Mouse (Mus musculus) MEL (cell line): Measurements from ENCODE around the gene Zc3hc1. TPM values are rescaled to one million over a fixed set of nuclear protein-coding genes. Genes with fewer than 3 reads are reported as not detected.

Source experiments
- DNase-seq: peaks from one replicate; pipeline ENCODE4 v3.0.0; 2011; ENCODE audit warnings: low read depth, low spot score
- H3K27ac ChIP-seq: 2 replicates; pipeline ENCODE4 v1.5.1; 2012; ENCODE audit warnings: low read depth, mild to moderate bottlenecking, control low read depth, low read length, moderate library complexity; ENCODE audit not compliant: control insufficient read depth
- H3K27me3 ChIP-seq, 2 experiments: fragments of 150-350 bp in 1 of 2; sonication (generic) in 1 of 2; 2 replicates each; pipeline ENCODE4 v1.6.1; 2012; ENCODE audit warnings: low read length in 2 of 2, mild to moderate bottlenecking in 2 of 2, improper control_type of control experiment in 1 of 2, moderate library complexity in 1 of 2; ENCODE audit not compliant: insufficient read depth in 2 of 2, control insufficient read depth in 1 of 2
- H3K36me3 ChIP-seq, 2 experiments: 2 replicates each; pipeline ENCODE4 v1.6.1; 2012 to 2014; ENCODE audit warnings: low read length in 2 of 2, improper control_type of control experiment in 1 of 2, inconsistent platforms in 1 of 2, mild to moderate bottlenecking in 1 of 2; ENCODE audit not compliant: insufficient read depth in 2 of 2, control insufficient read depth in 1 of 2
- H3K4me1 ChIP-seq, 2 experiments: fragments of 150-350 bp in 1 of 2; sonication (generic) in 1 of 2; 2 replicates each; pipeline ENCODE4 v1.6.1; 2012; ENCODE audit warnings: low read length in 2 of 2, improper control_type of control experiment in 1 of 2, mild to moderate bottlenecking in 1 of 2; ENCODE audit not compliant: insufficient read depth in 2 of 2, control insufficient read depth in 1 of 2
- H3K4me3 ChIP-seq, 2 experiments: fragments of 150-350 bp in 1 of 2; sonication (generic) in 1 of 2; 2 replicates each; pipeline ENCODE4 v1.5.1; 2012; ENCODE audit warnings: low read depth in 2 of 2, low read length in 2 of 2, mild to moderate bottlenecking in 2 of 2, moderate library complexity in 2 of 2, control low read depth in 1 of 2, improper control_type of control experiment in 1 of 2; ENCODE audit not compliant: control insufficient read depth in 1 of 2, insufficient read depth in 1 of 2
- H3K79me2 ChIP-seq: 2 replicates; pipeline ENCODE4 v1.6.1; 2012; ENCODE audit warnings: mild to moderate bottlenecking, low read length, moderate library complexity; ENCODE audit not compliant: control insufficient read depth, poor library complexity, insufficient read depth
- H3K9ac ChIP-seq: 2 replicates; pipeline ENCODE4 v1.6.1; 2012; ENCODE audit warnings: low read depth, mild to moderate bottlenecking, control low read depth, low read length, moderate library complexity; ENCODE audit not compliant: control insufficient read depth, poor library complexity, severe bottlenecking
- H3K9me3 ChIP-seq: fragments of 150-350 bp; sonication (generic); replicated peaks from 2 replicates; pipeline ENCODE4 v1.6.1; 2012; ENCODE audit warnings: mild to moderate bottlenecking, low read length, improper control_type of control experiment, moderate library complexity; ENCODE audit not compliant: insufficient read depth
- CHD1 ChIP-seq: IDR thresholded peaks from 2 replicates; pipeline ENCODE4 v1.6.1; 2012; ENCODE audit warnings: low read depth, mild to moderate bottlenecking, inconsistent platforms, low read length, improper control_type of control experiment
- CTCF ChIP-seq, 3 experiments: IDR thresholded peaks in 2 of 3; conservative IDR thresholded peaks in 1 of 3; 2 replicates each; pipeline ENCODE4 v1.5.1; 2011 to 2012; ENCODE audit warnings: low read length in 3 of 3, low read depth in 2 of 3, mild to moderate bottlenecking in 2 of 3, improper control_type of control experiment in 1 of 3, inconsistent platforms in 1 of 3, mixed read lengths in 1 of 3, moderate library complexity in 1 of 3; ENCODE audit not compliant: control insufficient read depth in 1 of 3, insufficient read depth in 1 of 3, poor library complexity in 1 of 3, severe bottlenecking in 1 of 3
- E2F4 ChIP-seq: IDR thresholded peaks from 2 replicates; pipeline ENCODE4 v1.6.1; 2011; ENCODE audit warnings: low read depth, low read length, improper control_type of control experiment, borderline replicate concordance
- EP300 ChIP-seq, 2 experiments: IDR thresholded peaks; 2 replicates each; pipeline ENCODE4 v1.6.1; 2011; ENCODE audit warnings: improper control_type of control experiment in 2 of 2, low read length in 2 of 2, low read depth in 1 of 2, mild to moderate bottlenecking in 1 of 2
- GATA1 ChIP-seq: IDR thresholded peaks from 2 replicates; pipeline ENCODE4 v1.6.1; 2011; ENCODE audit warnings: low read depth, low read length, improper control_type of control experiment
- JUND ChIP-seq: IDR thresholded peaks from 2 replicates; pipeline ENCODE4 v1.6.1; 2011; ENCODE audit warnings: low read depth, mild to moderate bottlenecking, improper control_type of control experiment, low read length
- MAX ChIP-seq: IDR thresholded peaks from 2 replicates; pipeline ENCODE4 v1.6.1; 2011; ENCODE audit warnings: low read length, improper control_type of control experiment
- MEF2A ChIP-seq: IDR thresholded peaks from 2 replicates; pipeline ENCODE4 v1.6.1; 2014; ENCODE audit warnings: low read depth, mild to moderate bottlenecking, inconsistent platforms, low read length, improper control_type of control experiment; ENCODE audit not compliant: poor library complexity, insufficient replicate concordance, severe bottlenecking; ENCODE audit errors: extremely low read depth
- MYB ChIP-seq: IDR thresholded peaks from 2 replicates; pipeline ENCODE4 v1.6.1; 2011; ENCODE audit warnings: mild to moderate bottlenecking, low read depth, low read length, improper control_type of control experiment
- POLR2AphosphoS5 ChIP-seq: IDR thresholded peaks from 2 replicates; pipeline ENCODE4 v1.6.1; 2012; ENCODE audit warnings: low read depth, borderline replicate concordance, mild to moderate bottlenecking, inconsistent platforms, low read length, moderate library complexity, mixed read lengths
- TAL1 ChIP-seq: IDR thresholded peaks from 2 replicates; pipeline ENCODE4 v1.6.1; 2012; ENCODE audit warnings: mild to moderate bottlenecking, inconsistent platforms, low read length, moderate library complexity, mixed read lengths
- UBTF ChIP-seq: IDR thresholded peaks from 2 replicates; pipeline ENCODE4 v1.6.1; 2012; ENCODE audit warnings: low read depth, mild to moderate bottlenecking, inconsistent platforms, low read length, improper control_type of control experiment, moderate library complexity, borderline replicate concordance; ENCODE audit not compliant: insufficient read depth
- USF1 ChIP-seq: IDR thresholded peaks from 2 replicates; pipeline ENCODE4 v1.6.1; 2014; ENCODE audit warnings: low read depth, mild to moderate bottlenecking, inconsistent platforms, low read length, improper control_type of control experiment, moderate library complexity
- USF2 ChIP-seq, 2 experiments: IDR thresholded peaks; 2 replicates each; pipeline ENCODE4 v1.6.1; 2011 to 2012; ENCODE audit warnings: improper control_type of control experiment in 2 of 2, low read length in 2 of 2, borderline replicate concordance in 1 of 2, inconsistent platforms in 1 of 2, low read depth in 1 of 2, mild to moderate bottlenecking in 1 of 2; ENCODE audit not compliant: insufficient read depth in 1 of 2
- ZC3H11A ChIP-seq: IDR thresholded peaks from 2 replicates; pipeline ENCODE4 v1.6.1; 2012; ENCODE audit warnings: low read depth, mild to moderate bottlenecking, inconsistent platforms, low read length, improper control_type of control experiment
- ZKSCAN1 ChIP-seq: IDR thresholded peaks from 2 replicates; pipeline ENCODE4 v1.6.1; 2012; ENCODE audit warnings: low read depth, mild to moderate bottlenecking, inconsistent platforms, low read length, improper control_type of control experiment, moderate library complexity
- ZMIZ1 ChIP-seq: IDR thresholded peaks from 2 replicates; pipeline ENCODE4 v1.6.1; 2012; ENCODE audit warnings: low read depth, mild to moderate bottlenecking, inconsistent platforms, low read length, improper control_type of control experiment, moderate library complexity
- ZNF384 ChIP-seq: IDR thresholded peaks from 2 replicates; pipeline ENCODE4 v1.6.1; 2012; ENCODE audit warnings: low read depth, mild to moderate bottlenecking, inconsistent platforms, low read length, improper control_type of control experiment
- polyA plus RNA-seq, 2 experiments: library from polyadenylated mRNA; stranded (reverse) in 1 of 2; unstranded in 1 of 2; fragments of >175 nt in 1 of 2; fragments of >200 nt in 1 of 2; gene quantifications; 2 replicates each; pipeline versions ENCODE4 v1.2.1 to v1.2.4; 2012; ENCODE audit warnings: low replicate concordance in 2 of 2, low read depth in 1 of 2; ENCODE audit not compliant: insufficient read length in 2 of 2, insufficient read depth in 1 of 2, missing spikeins in 1 of 2
- total RNA-seq: library from RNA; depleted of rRNA; stranded (reverse); fragments of 300-350 nt; gene quantifications from 2 replicates; pipeline ENCODE4 v1.2.3, GENCODE M21; 2012

Gene Zc3hc1
- total and polyA plus RNA-seq, 3 experiments = 59.8 to 87.7 TPM; not detected in 1

DNA sequence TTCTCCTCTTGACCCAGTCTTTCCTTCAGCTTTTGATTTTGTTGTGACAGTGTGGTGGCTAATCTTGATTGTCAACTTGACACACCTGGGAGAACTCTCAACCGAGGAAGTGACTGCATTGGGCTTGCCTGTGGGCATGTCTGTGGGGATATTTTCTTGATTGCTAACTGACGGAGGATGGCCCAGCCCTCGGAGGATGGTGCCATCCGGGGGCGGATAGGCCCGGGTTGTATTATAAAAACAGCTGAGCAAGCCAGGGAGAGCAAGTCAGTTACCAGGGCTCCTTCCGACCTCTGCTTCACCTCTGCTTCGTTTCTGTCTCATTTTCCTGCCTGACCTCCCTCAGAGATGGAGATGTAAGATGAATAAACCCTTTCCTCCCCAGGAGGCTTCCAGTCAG is 38.1 kb downstream of the Zc3hc1 start:
- Histone ChIP-seq H3K4me3 (no peak overlapping the region), H3K4me1 (peaks cover 2 to 19% of the 10 kb centered on the region in 2 experiments), H3K79me2 (no peaks in the 10 kb centered on the region), H3K27me3 (no peaks in the 10 kb centered on the region), H3K9ac (no peak overlapping the region), H3K9me3 (no peaks in the 10 kb centered on the region), H3K27ac (no peak overlapping the region), H3K36me3 (peaks cover 0 to 8% of the 10 kb centered on the region in 2 experiments; a peak in 2 of 4 replicates)
- DNase-seq = no peak
- TF ChIP-seq USF1 (no peak), ZC3H11A (no peak), POLR2AphosphoS5 (no peak), E2F4 (no peak), MAX (no peak), EP300 (IDR thresholded peaks at IDR 0.05; ENCODE audit: low read depth in 1 of 2, low read length in 2 of 2) (no peak), JUND (no peak)

DNA sequence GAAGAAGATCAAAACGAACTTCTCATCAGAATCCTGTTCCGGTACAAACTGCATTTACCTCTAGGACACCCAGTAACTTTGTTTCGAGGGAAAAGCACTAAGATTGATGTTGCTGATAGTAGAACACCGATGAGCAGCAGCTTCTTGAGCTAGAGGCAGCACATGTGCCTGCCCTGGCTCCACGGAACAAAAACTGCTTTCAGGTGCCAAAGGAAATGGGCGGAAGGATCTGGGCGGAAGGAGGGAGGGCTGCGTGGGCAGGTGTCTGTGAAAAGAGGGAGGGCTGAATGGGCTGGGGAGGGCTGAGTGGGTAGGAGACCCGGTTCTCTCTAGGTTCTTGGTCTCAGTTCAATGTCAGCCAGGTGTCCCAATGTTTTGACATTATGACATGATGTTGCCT is 39.5 kb downstream of the Zc3hc1 start:
- no peaks in the 10 kb centered on the region for H3K27me3 ChIP-seq
- H3K4me3 ChIP-seq = no peak overlapping the region
- TF ChIP-seq USF2 (IDR thresholded peaks at IDR 0.05; ENCODE audit: borderline replicate concordance in 1 of 2, insufficient read depth in 1 of 2, low read depth in 1 of 2, low read length in 2 of 2) = no peak
- TF ChIP-seq CHD1 = no peak
- no peak for TF ChIP-seq TAL1
- no peak for TF ChIP-seq UBTF
- no peak for TF ChIP-seq ZMIZ1
- no peak for TF ChIP-seq GATA1
- TF ChIP-seq ZC3H11A = no peak
- TF ChIP-seq MEF2A = no peak
- TF ChIP-seq JUND = no peak
- TF ChIP-seq CTCF (IDR thresholded peaks at IDR 0.05 in 2 of 3, conservative IDR thresholded peaks at IDR 0.05 in 1 of 3; ENCODE audit: control insufficient read depth in 1 of 3, insufficient read depth in 1 of 3, low read depth in 2 of 3, low read length in 3 of 3, poor library complexity in 1 of 3, severe bottlenecking in 1 of 3) = no peak
- TF ChIP-seq MAX = no peak
- TF ChIP-seq ZNF384 = no peak
- TF ChIP-seq MYB = no peak
- no peak for TF ChIP-seq ZKSCAN1
- TF ChIP-seq POLR2AphosphoS5 = no peak
- peaks cover 5 to 26% of the 10 kb centered on the region in 2 experiments for H3K4me1 ChIP-seq
- H3K79me2 ChIP-seq = no peaks in the 10 kb centered on the region
- no peak overlapping the region for H3K9ac ChIP-seq
- no peaks in the 10 kb centered on the region for H3K9me3 ChIP-seq
- DNase-seq = no peak
- no peak overlapping the region for H3K27ac ChIP-seq
- H3K36me3 ChIP-seq = peaks cover 0 to 15% of the 10 kb centered on the region in 2 experiments; a peak in 2 of 4 replicates
